Mouse (Mus musculus): ENCODE data around the gene Ceacam19. TPM values are rescaled to one million over a fixed set of nuclear protein-coding genes. Genes with fewer than 3 reads are reported as not detected.
A peak's percentile ranks its signal among the peaks of the same experiment; 100 is the strongest.

The Ceacam19 gene
- polyA plus RNA-seq, 1 experiment from 2014 or later, result not detected

DNA sequence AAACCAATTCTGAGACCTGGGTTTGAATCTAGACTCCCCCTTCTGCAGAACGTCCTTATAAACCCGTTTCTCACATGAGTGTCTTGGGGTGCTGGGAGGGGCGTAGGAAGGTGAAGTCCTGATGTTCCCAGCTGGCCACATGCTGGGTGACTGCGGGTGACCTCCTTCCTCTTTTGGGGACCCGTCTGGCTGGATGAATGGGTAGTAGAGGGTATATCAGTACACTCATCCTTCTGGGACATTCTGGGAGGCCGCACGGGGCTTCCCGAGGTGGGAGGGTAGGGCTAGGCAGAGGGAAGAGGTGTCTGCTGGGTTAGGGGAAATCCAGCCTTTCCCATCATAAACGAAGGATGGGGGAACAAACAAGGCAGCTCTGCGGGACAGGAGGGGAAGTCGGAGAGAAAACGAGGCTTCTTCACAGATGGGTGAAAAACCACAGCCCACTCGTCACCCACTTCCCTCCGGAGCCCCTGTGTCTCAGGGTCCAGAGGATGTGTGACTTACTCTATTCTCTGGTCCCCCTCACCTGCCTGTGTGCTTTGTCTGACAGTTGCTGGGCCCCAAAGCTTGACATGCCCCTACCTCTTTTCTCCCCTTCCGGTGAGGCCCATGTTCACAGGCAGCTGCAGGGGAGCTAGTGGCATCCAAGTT, 43.1 kb downstream of the Ceacam19 start:
- H3K27ac ChIP-seq (ENCODE audit: low read length), result no peak overlapping the region
- 22% methylated on average over 15 of the region's 15 CpGs for WGBS (ENCODE audit: insufficient replicate concordance)
- H3K27me3 ChIP-seq (ENCODE audit: control insufficient read depth, insufficient read depth, low read depth, low read length), result no peaks in the 10 kb centered on the region
- H3K9me3 ChIP-seq (replicated peaks; ENCODE audit: control insufficient read depth, low read length), result no peaks in the 10 kb centered on the region
- H3K9ac ChIP-seq (ENCODE audit: low read depth, low read length), result no peak overlapping the region
- H3K4me3 ChIP-seq (ENCODE audit: low read depth, low read length), result no peak overlapping the region
- no peak overlapping the region for H3K4me2 ChIP-seq (ENCODE audit: low read depth, low read length)
- ATAC-seq (ENCODE audit: low read depth), result no peak
- peaks cover 9% of the 10 kb centered on the region for H3K4me1 ChIP-seq (ENCODE audit: control insufficient read depth, low read depth, low read length)
- H3K36me3 ChIP-seq (ENCODE audit: control insufficient read depth, insufficient read depth), result no peaks in the 10 kb centered on the region

DNA sequence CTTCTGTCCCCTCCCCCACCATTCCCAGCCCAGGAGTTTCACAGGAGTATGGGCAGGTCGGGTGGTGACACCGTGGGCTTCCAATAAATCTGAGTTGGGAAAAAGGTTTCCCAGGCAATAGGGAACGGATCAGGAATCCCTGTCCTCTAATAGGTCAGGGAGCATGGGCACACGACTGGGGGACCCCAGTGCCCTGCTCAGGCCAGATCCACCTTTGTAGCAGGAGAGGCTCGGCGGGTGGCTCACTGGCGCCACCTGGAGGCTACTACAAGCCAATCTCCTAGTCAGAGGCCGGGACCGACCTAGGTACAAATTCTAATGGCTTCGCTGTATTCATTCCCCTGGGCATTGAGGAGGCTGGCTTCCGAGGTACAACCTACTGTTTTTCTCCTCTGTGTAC, 44.2 kb downstream of the Ceacam19 start:
- Histone ChIP-seq H3K27me3 (ENCODE audit: control insufficient read depth, insufficient read depth, low read depth, low read length) (no peaks in the 10 kb centered on the region), H3K9me3 (replicated peaks; ENCODE audit: control insufficient read depth, low read length) (no peaks in the 10 kb centered on the region), H3K4me3 (ENCODE audit: low read depth, low read length) (no peak overlapping the region), H3K4me2 (ENCODE audit: low read depth, low read length) (no peak overlapping the region), H3K9ac (ENCODE audit: low read depth, low read length) (no peak overlapping the region), H3K4me1 (ENCODE audit: control insufficient read depth, low read depth, low read length) (peaks cover 9% of the 10 kb centered on the region), H3K36me3 (ENCODE audit: control insufficient read depth, insufficient read depth) (no peaks in the 10 kb centered on the region), H3K27ac (ENCODE audit: low read length) (no peak overlapping the region)
- 6% methylated on average over 11 of the region's 11 CpGs for WGBS (ENCODE audit: insufficient replicate concordance)
- peak; percentile 47; the same call in 1 of the 2 replicates for ATAC-seq (ENCODE audit: low read depth)

DNA sequence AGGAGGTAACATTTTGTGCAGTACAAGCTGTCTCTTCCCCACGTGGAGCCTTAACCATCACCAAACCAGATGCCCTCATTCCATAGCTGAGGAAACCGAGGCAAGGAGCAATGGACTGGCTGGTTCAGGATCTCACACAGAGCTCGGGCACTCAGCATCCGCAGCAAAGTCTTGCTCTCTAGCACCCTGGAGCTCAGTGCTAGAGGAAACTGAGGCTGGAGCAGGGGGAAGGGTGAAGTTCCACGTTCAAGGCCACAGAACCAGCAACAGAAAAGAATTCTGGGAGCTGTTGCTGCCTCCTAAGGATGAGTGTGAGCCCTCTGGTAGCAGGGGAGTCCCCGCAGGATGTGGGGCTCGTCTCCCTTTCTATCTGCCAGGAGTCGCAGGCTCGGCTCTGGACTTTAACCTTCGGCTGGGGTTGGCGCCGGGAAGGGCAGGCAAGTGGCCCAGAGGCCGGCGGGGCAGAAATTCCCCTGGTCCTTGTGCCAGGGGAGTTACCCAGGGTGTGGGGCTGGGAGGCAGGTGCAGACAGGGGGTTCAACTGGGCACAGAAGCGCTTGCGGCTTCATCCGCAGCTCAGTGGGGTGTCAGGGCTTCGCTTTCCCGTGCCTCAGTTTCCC, 44.8 kb downstream of the Ceacam19 start:
- 37% methylated on average over 19 of the region's 19 CpGs for WGBS (ENCODE audit: insufficient replicate concordance)
- H3K4me2 ChIP-seq (ENCODE audit: low read depth, low read length), result no peak overlapping the region
- H3K9me3 ChIP-seq (replicated peaks; ENCODE audit: control insufficient read depth, low read length), result no peaks in the 10 kb centered on the region
- no peaks in the 10 kb centered on the region for H3K27me3 ChIP-seq (ENCODE audit: control insufficient read depth, insufficient read depth, low read depth, low read length)
- H3K4me1 ChIP-seq (ENCODE audit: control insufficient read depth, low read depth, low read length), result peaks cover 9% of the 10 kb centered on the region
- ATAC-seq (ENCODE audit: low read depth), result 0 out of 2 replicates have a peak, but pooled peaks have one; percentile 10
- H3K4me3 ChIP-seq (ENCODE audit: low read depth, low read length), result no peak overlapping the region
- no peak overlapping the region for H3K9ac ChIP-seq (ENCODE audit: low read depth, low read length)
- peak overlapping the region; percentile 34; the same call in 1 of the 2 replicates for H3K27ac ChIP-seq (ENCODE audit: low read length)
- H3K36me3 ChIP-seq (ENCODE audit: control insufficient read depth, insufficient read depth), result no peaks in the 10 kb centered on the region

- H3K9ac ChIP-seq (ENCODE audit: low read depth, low read length), result no peak overlapping the region
- H3K36me3 ChIP-seq (ENCODE audit: control insufficient read depth, insufficient read depth), result no peaks in the 10 kb centered on the region
- WGBS (ENCODE audit: insufficient replicate concordance), result 56% methylated on average over 21 of the region's 21 CpGs
- H3K4me1 ChIP-seq (ENCODE audit: control insufficient read depth, low read depth, low read length), result peaks cover 9% of the 10 kb centered on the region
- ATAC-seq (ENCODE audit: low read depth), result peak; percentile 90
- no peaks in the 10 kb centered on the region for H3K27me3 ChIP-seq (ENCODE audit: control insufficient read depth, insufficient read depth, low read depth, low read length)
- H3K27ac ChIP-seq (ENCODE audit: low read length), result peak overlapping the region; percentile 77
- H3K4me3 ChIP-seq (ENCODE audit: low read depth, low read length), result no peak overlapping the region
- H3K4me2 ChIP-seq (ENCODE audit: low read depth, low read length), result no peak overlapping the region
- H3K9me3 ChIP-seq (replicated peaks; ENCODE audit: control insufficient read depth, low read length), result no peaks in the 10 kb centered on the region
These were observed 45.9 kb downstream of the Ceacam19 start for GRCm38 (mm10) chr7:19841686-19842413.

DNA sequence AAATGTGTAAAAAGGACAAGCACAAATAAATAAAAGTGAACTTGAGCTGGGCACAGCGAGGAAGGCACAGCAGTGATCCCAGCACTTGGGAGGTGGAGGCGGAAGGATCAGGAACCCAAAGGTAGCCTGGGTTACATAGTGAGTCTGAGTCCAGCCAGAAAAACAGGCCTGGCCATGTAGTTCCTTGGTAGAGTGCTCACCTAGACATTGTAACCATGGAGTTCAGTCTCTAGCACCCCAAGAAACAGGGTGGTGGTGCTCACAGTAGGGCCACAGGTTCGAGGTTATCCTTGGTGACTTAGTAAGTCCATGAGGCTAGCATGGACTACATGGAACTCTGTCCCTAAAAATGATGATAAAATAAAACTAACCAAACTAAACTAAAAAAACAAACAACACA, 46.8 kb downstream of the Ceacam19 start:
- Histone ChIP-seq H3K27ac (ENCODE audit: low read length) (peak overlapping the region; percentile 77; the same call in 1 of the 2 replicates), H3K4me1 (ENCODE audit: control insufficient read depth, low read depth, low read length) (peaks cover 9% of the 10 kb centered on the region), H3K4me3 (ENCODE audit: low read depth, low read length) (no peak overlapping the region), H3K9ac (ENCODE audit: low read depth, low read length) (no peak overlapping the region), H3K36me3 (ENCODE audit: control insufficient read depth, insufficient read depth) (no peaks in the 10 kb centered on the region), H3K27me3 (ENCODE audit: control insufficient read depth, insufficient read depth, low read depth, low read length) (no peaks in the 10 kb centered on the region), H3K4me2 (ENCODE audit: low read depth, low read length) (no peak overlapping the region), H3K9me3 (replicated peaks; ENCODE audit: control insufficient read depth, low read length) (no peaks in the 10 kb centered on the region)
- ATAC-seq (ENCODE audit: low read depth), result no peak
- WGBS (ENCODE audit: insufficient replicate concordance), result 65% methylated on average over 3 of the region's 3 CpGs

DNA sequence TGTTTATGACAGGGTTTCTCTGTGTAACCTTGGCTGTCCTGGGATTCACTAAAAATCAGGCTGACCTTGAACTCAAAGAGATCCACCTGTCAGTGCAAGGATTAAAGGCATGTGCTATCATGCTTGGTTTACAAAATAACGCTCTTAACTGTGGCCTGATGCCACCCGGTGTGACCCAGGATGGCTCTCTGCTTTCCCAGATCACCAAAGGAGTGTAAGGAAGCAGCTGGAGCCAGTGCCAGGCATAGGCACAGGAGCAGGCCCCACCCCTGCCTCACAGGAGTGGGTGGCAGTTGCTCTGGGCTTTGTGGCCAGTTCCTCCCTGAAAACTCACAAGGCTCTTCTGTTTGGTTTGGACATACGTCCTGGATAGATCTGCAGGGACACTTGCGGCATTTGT, 47.4 kb downstream of the Ceacam19 start:
- Histone ChIP-seq H3K9me3 (replicated peaks; ENCODE audit: control insufficient read depth, low read length) (no peaks in the 10 kb centered on the region), H3K27ac (ENCODE audit: low read length) (no peak overlapping the region), H3K4me3 (ENCODE audit: low read depth, low read length) (no peak overlapping the region), H3K27me3 (ENCODE audit: control insufficient read depth, insufficient read depth, low read depth, low read length) (no peaks in the 10 kb centered on the region), H3K4me1 (ENCODE audit: control insufficient read depth, low read depth, low read length) (peaks cover 9% of the 10 kb centered on the region), H3K36me3 (ENCODE audit: control insufficient read depth, insufficient read depth) (no peaks in the 10 kb centered on the region), H3K4me2 (ENCODE audit: low read depth, low read length) (no peak overlapping the region), H3K9ac (ENCODE audit: low read depth, low read length) (no peak overlapping the region)
- no peak for ATAC-seq (ENCODE audit: low read depth)
- WGBS (ENCODE audit: insufficient replicate concordance), result 64% methylated on average over 4 of the region's 4 CpGs

DNA sequence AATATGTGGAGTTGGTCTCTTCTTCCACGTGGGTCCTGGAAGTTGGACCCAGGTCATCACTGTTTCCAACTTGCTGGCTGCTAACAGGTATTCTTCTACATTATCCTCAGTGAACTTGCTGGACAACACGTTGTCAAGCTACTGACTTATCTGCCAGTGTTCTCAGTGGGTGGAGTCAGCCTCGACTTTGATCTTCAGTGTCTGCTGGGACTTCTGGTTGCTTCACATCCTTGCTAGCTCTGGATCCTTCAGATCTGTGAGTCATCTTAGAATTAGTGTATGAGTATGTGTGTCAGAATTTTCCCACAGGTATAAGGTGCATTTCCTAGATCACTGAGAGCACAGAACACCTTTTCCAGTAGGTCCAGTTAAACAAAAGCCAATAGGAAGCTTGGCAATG, 50.9 kb downstream of the Ceacam19 start:
- H3K4me1 ChIP-seq (ENCODE audit: control insufficient read depth, low read depth, low read length), result peaks cover 3% of the 10 kb centered on the region
- no peak overlapping the region for H3K4me3 ChIP-seq (ENCODE audit: low read depth, low read length)
- no peak overlapping the region for H3K27ac ChIP-seq (ENCODE audit: low read length)
- no peak for ATAC-seq (ENCODE audit: low read depth)
- no peaks in the 10 kb centered on the region for H3K36me3 ChIP-seq (ENCODE audit: control insufficient read depth, insufficient read depth)
- WGBS (ENCODE audit: insufficient replicate concordance), result 24% methylated on average over 3 of the region's 3 CpGs
- H3K4me2 ChIP-seq (ENCODE audit: low read depth, low read length), result no peak overlapping the region
- H3K27me3 ChIP-seq (ENCODE audit: control insufficient read depth, insufficient read depth, low read depth, low read length), result no peaks in the 10 kb centered on the region
- no peak overlapping the region for H3K9ac ChIP-seq (ENCODE audit: low read depth, low read length)
- H3K9me3 ChIP-seq (replicated peaks; ENCODE audit: control insufficient read depth, low read length), result no peaks in the 10 kb centered on the region

DNA sequence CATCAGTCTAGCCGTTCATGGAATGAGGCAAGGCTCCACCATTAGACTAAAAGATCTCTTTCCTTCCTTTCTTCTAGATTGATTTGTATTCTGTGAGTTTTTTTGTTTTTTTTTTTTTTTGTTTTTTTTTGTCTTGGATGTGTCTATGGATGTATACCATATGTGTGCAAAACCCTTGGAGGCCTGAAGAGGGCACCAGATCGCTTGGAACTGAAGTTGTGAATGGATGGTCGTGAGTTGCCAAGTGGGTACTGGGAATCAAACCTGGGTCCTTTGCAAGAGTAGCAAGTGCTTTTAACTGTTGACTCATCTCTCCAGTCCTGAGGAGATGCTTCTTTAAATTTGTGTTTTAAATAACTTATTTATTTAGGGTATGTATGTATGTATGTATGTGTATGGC, 53.7 kb downstream of the Ceacam19 start:
- peaks cover 9% of the 10 kb centered on the region for H3K4me1 ChIP-seq (ENCODE audit: control insufficient read depth, low read depth, low read length)
- no peak for ATAC-seq (ENCODE audit: low read depth)
- no peak overlapping the region for H3K4me2 ChIP-seq (ENCODE audit: low read depth, low read length)
- no peaks in the 10 kb centered on the region for H3K27me3 ChIP-seq (ENCODE audit: control insufficient read depth, insufficient read depth, low read depth, low read length)
- no peak overlapping the region for H3K9ac ChIP-seq (ENCODE audit: low read depth, low read length)
- H3K36me3 ChIP-seq (ENCODE audit: control insufficient read depth, insufficient read depth), result no peaks in the 10 kb centered on the region
- WGBS (ENCODE audit: insufficient replicate concordance), result 56% methylated on average over 3 of the region's 3 CpGs
- H3K9me3 ChIP-seq (replicated peaks; ENCODE audit: control insufficient read depth, low read length), result no peaks in the 10 kb centered on the region
- no peak overlapping the region for H3K27ac ChIP-seq (ENCODE audit: low read length)
- no peak overlapping the region for H3K4me3 ChIP-seq (ENCODE audit: low read depth, low read length)

DNA sequence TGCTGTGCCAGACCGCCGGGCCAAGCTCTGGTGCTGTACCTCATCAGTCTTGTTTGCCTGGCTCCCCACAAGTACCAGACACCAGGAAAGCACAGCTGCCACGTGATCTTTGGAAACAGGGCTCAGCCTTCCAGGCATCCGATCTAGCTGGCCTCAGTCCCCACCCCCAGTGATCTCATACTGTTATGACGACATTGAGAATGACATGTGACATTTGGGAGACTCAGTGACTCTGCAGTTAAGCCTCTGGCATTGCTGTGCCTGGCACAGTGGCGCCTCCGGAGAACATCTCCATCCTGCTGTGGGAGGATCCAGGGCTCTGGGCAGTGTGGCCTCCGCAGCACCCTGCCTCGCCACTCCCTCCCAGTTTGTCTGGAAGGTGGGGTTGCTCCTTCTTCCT, 55.9 kb downstream of the Ceacam19 start:
- Histone ChIP-seq H3K4me1 (ENCODE audit: control insufficient read depth, low read depth, low read length) (peaks cover 9% of the 10 kb centered on the region), H3K27me3 (ENCODE audit: control insufficient read depth, insufficient read depth, low read depth, low read length) (no peaks in the 10 kb centered on the region), H3K4me3 (ENCODE audit: low read depth, low read length) (no peak overlapping the region), H3K9me3 (replicated peaks; ENCODE audit: control insufficient read depth, low read length) (no peaks in the 10 kb centered on the region), H3K36me3 (ENCODE audit: control insufficient read depth, insufficient read depth) (no peaks in the 10 kb centered on the region), H3K27ac (ENCODE audit: low read length) (no peak overlapping the region), H3K9ac (ENCODE audit: low read depth, low read length) (no peak overlapping the region), H3K4me2 (ENCODE audit: low read depth, low read length) (no peak overlapping the region)
- WGBS (ENCODE audit: insufficient replicate concordance), result 50% methylated on average over 9 of the region's 9 CpGs
- no peak for ATAC-seq (ENCODE audit: low read depth)
